Mouse (Mus musculus) olfactory bulb, adult 2 months (tissue): ENCODE results near the gene Slc41a2.

Experiments
- CTCF ChIP-seq: fragments of 200-500 bp; IDR thresholded peaks from 2 replicates; pipeline ENCODE4 v1.5.1; 2012; ENCODE audit warnings: low read depth, mild to moderate bottlenecking, low read length, moderate library complexity; ENCODE audit not compliant: insufficient read depth
- POLR2A ChIP-seq: fragments of 200-500 bp; IDR thresholded peaks from 2 replicates; pipeline ENCODE4 v1.6.1; 2012; ENCODE audit warnings: mild to moderate bottlenecking, low read depth, low read length, moderate library complexity; ENCODE audit not compliant: insufficient read depth

GRCm38 (mm10) chr10:83293352-83293751, 44.3 kb downstream of the Slc41a2 start:
- TF ChIP-seq CTCF (no peak), POLR2A (no peak)
